Mouse (Mus musculus): Measurements from ENCODE around the gene Smap2.

DNA sequence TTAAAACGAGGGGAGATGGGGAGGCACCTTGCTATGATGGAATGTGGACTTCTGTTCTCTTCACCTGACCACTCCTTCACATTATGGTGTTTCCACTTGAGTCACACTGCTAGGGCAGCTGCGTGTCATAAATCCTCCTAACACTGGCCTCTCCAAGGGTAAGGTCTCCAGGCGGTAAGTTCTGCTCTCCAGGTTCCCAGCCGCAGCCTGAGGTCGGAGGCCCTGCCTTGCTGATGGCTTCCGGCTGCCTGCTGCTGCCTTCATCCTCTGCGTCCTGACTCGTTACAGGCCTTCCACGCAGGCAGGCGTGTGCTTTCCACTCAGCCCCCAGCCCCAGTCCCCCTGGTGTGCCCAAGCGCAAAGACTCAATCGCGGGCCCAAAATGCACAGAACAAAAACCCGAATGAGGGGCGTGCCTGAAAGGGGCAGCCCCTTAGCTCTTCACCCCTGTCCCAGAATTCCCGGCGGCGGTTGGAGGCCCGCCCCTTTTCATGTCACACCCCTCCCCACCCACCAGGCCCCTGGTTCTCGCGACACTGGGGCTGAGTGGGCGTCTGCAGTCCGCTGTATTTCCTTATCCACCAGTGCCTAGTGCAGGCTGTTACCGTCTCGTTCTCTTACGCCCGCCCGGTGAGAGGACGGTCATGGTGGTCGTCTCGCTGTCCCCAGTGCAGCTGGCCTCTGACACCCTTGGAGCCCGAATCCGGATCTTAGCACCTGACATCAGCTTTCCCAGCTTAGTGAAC is 92.3 kb downstream of the Smap2 start, which contains the start of gene Exo5:
- peak; percentile 75; the same call in 1 of the 2 replicates for TF ChIP-seq POLR2A (IDR thresholded peaks at IDR 0.05; ENCODE audit: borderline replicate concordance, extremely low read depth, insufficient read depth, insufficient read length, poor library complexity, severe bottlenecking)
- no peak for TF ChIP-seq CTCF (IDR thresholded peaks at IDR 0.05; ENCODE audit: borderline replicate concordance, extremely low read depth, insufficient read depth, insufficient read length)

Data from brain, embryonic 14.5 days (tissue).